Mouse (Mus musculus): ENCODE data around the gene Entpd3.
"Not testable (repeated sequence)": the region's sequence is repeated elsewhere in the genome, so short reads cannot be mapped to it uniquely, and the experiment has no call there.

Entpd3 gene

GRCm38 (mm10) chr9:120533446-120533950 lies 6.1 kb upstream of the Entpd3 start:
- not testable (repeated sequence) for DNase-seq (ENCODE audit: low read depth, low spot score)

GRCm38 (mm10) chr9:120541411-120541810 lies 1.8 kb downstream of the Entpd3 start:
- DNase-seq (ENCODE audit: low read depth, low spot score) = no peak

- peak; percentile 33 for DNase-seq (ENCODE audit: low read depth, low spot score)
Observed at GRCm38 (mm10) chr9:120542241-120542640, 2.6 kb downstream of the Entpd3 start.

GRCm38 (mm10) chr9:120545994-120546393 lies 6.4 kb downstream of the Entpd3 start:
- no peak for DNase-seq (ENCODE audit: low read depth, low spot score)

- DNase-seq (ENCODE audit: low read depth, low spot score) = no peak
Observed at GRCm38 (mm10) chr9:120546482-120546881, 6.9 kb downstream of the Entpd3 start.

- DNase-seq (ENCODE audit: low read depth, low spot score) = no peak
Observed at GRCm38 (mm10) chr9:120547026-120547668, 7.5 kb downstream of the Entpd3 start.

- DNase-seq (ENCODE audit: low read depth, low spot score) = no peak
Observed at GRCm38 (mm10) chr9:120550778-120551177, 11.2 kb downstream of the Entpd3 start.

GRCm38 (mm10) chr9:120563590-120563989 lies 24.0 kb downstream of the Entpd3 start:
- DNase-seq (ENCODE audit: low read depth, low spot score) = no peak

GRCm38 (mm10) chr9:120564247-120564646 lies 24.6 kb downstream of the Entpd3 start:
- DNase-seq (ENCODE audit: low read depth, low spot score) = no peak

- no peak for DNase-seq (ENCODE audit: low read depth, low spot score)
Observed at GRCm38 (mm10) chr9:120566384-120566783, 26.8 kb downstream of the Entpd3 start.

- no peak for DNase-seq (ENCODE audit: low read depth, low spot score)
Observed at GRCm38 (mm10) chr9:120568917-120569316, 29.3 kb downstream of the Entpd3 start.

- DNase-seq (ENCODE audit: low read depth, low spot score) = no peak
Observed at GRCm38 (mm10) chr9:120569721-120570333, 30.2 kb downstream of the Entpd3 start.

- no peak for DNase-seq (ENCODE audit: low read depth, low spot score)
Observed at GRCm38 (mm10) chr9:120570334-120570725, 30.7 kb downstream of the Entpd3 start.

- DNase-seq (ENCODE audit: low read depth, low spot score) = peak; percentile 97
Observed at GRCm38 (mm10) chr9:120570741-120571592, 31.3 kb downstream of the Entpd3 start, which contains the start of gene Rpl14. TSS of gene Rpl14 (plus strand) at chr9:120571444.

GRCm38 (mm10) chr9:120571593-120572385 lies 32.2 kb downstream of the Entpd3 start:
- no peak for DNase-seq (ENCODE audit: low read depth, low spot score)

GRCm38 (mm10) chr9:120575748-120576661 lies 36.4 kb downstream of the Entpd3 start:
- DNase-seq (ENCODE audit: low read depth, low spot score) = no peak

- DNase-seq (ENCODE audit: low read depth, low spot score) = no peak
Observed at GRCm38 (mm10) chr9:120576662-120577013, 37.0 kb downstream of the Entpd3 start.

- peak; percentile 99 for DNase-seq (ENCODE audit: low read depth, low spot score)
Observed at GRCm38 (mm10) chr9:120577133-120577651, 37.6 kb downstream of the Entpd3 start.

- DNase-seq (ENCODE audit: low read depth, low spot score) = no peak
Observed at GRCm38 (mm10) chr9:120577706-120578405, 38.2 kb downstream of the Entpd3 start.

GRCm38 (mm10) chr9:120578701-120579100 lies 39.1 kb downstream of the Entpd3 start:
- no peak for DNase-seq (ENCODE audit: low read depth, low spot score)

All from mesoderm, embryonic 11.5 days (tissue).